Mouse (Mus musculus): ENCODE measurements around the gene Dnah6. TPM values are rescaled to one million over a fixed set of nuclear protein-coding genes. Genes with fewer than 3 reads are reported as not detected.

Dnah6 gene
- polyA plus RNA-seq, 1 experiment from 2014 or later, result 0.01 TPM

DNA sequence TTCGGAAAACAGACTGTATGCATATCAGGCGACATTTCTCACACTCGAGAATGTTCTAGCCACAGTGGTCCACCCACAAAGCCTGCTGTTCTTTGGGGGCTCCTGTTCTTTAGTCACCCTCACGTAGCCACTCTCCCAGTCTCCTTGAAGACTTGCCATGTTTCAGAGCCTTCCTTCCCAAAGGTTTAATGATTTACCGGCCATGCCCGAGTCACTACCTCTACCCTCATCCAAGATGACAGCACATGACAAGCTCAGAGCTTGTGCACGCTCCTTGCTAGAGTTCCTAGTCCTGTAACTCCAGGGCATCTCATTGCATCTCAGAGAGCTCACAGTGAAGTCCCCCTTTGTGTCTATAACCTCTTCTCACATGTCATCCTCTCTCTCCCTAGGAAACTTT is 174.2 kb downstream of the Dnah6 start:
- H3K27ac ChIP-seq (ENCODE audit: low read depth), result no peak overlapping the region
- no peaks in the 10 kb centered on the region for H3K4me1 ChIP-seq (ENCODE audit: insufficient read depth)
- H3K27me3 ChIP-seq (ENCODE audit: insufficient read depth, low read length), result no peaks in the 10 kb centered on the region
- no peaks in the 10 kb centered on the region for H3K9me3 ChIP-seq (ENCODE audit: low read length)
- WGBS (ENCODE audit: insufficient replicate concordance), result 64% methylated on average over 7 of the region's 7 CpGs
- TF ChIP-seq EP300 (IDR thresholded peaks at IDR 0.05; ENCODE audit: low read depth) (no peak), CTCF (IDR thresholded peaks at IDR 0.05; ENCODE audit: low read depth) (no peak)
- H3K4me2 ChIP-seq (ENCODE audit: low read depth, low read length), result no peak overlapping the region
- DNase-seq (no peak), ATAC-seq (no peak)
- no peak overlapping the region for H3K9ac ChIP-seq (replicated peaks)
- H3K4me3 ChIP-seq (ENCODE audit: low read depth, low read length), result no peak overlapping the region
- H3K36me3 ChIP-seq (replicated peaks; ENCODE audit: insufficient read depth, low read length), result no peaks in the 10 kb centered on the region

DNA sequence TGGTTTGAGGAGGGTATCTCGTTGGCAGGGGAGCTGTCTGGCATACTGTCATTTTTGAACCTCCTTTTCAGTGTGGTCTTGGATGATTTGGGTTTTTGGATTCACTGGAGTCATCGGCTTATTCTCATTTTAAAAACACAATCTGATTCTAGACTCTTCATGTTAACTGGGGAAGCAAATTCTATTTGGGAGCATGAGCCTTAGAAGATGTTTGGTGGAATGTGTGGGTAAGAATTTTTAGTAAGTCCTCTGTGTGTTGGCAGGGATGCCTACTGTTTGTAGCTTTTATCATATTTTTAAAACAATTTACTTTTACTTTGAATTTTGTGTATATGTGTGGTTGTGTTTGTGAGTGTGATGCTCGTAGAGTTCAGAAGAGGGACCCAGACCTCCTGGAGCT is 175.5 kb downstream of the Dnah6 start:
- no peaks in the 10 kb centered on the region for H3K27me3 ChIP-seq (ENCODE audit: insufficient read depth, low read length)
- TF ChIP-seq EP300 (IDR thresholded peaks at IDR 0.05; ENCODE audit: low read depth) (no peak), CTCF (IDR thresholded peaks at IDR 0.05; ENCODE audit: low read depth) (no peak)
- H3K9ac ChIP-seq (replicated peaks), result no peak overlapping the region
- H3K4me2 ChIP-seq (ENCODE audit: low read depth, low read length), result no peak overlapping the region
- no peaks in the 10 kb centered on the region for H3K36me3 ChIP-seq (replicated peaks; ENCODE audit: insufficient read depth, low read length)
- 83% methylated on average over 3 of the region's 3 CpGs for WGBS (ENCODE audit: insufficient replicate concordance)
- H3K9me3 ChIP-seq (ENCODE audit: low read length), result no peaks in the 10 kb centered on the region
- ATAC-seq (no peak), DNase-seq (no peak)
- H3K27ac ChIP-seq (ENCODE audit: low read depth), result no peak overlapping the region
- H3K4me3 ChIP-seq (ENCODE audit: low read depth, low read length), result no peak overlapping the region
- H3K4me1 ChIP-seq (ENCODE audit: insufficient read depth), result no peaks in the 10 kb centered on the region

DNA sequence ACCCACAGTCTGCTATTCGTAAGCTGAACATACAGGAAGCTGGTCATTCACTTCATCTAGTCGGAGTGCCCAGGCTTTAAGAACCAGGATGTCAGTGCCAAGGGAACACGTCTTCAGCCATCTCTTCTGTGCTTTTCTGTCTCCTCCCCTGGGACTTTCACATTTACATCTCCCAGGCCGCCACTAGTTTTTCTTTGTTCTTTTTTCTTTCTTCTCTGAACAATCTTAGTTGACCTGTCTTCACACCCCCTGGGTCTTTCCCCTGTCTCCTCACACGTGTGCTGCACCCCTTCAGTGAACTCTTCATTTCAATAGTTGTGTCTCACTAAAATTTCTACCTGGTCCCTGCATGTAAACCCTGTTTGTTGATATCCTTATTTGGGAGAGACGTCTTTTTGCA is 179.2 kb downstream of the Dnah6 start:
- no peak for DNase-seq
- H3K4me1 ChIP-seq (ENCODE audit: insufficient read depth), result no peaks in the 10 kb centered on the region
- WGBS (ENCODE audit: insufficient replicate concordance), result 64% methylated on average over 6 of the region's 6 CpGs
- ATAC-seq, result no peak
- no peak overlapping the region for H3K4me2 ChIP-seq (ENCODE audit: low read depth, low read length)
- no peak overlapping the region for H3K4me3 ChIP-seq (ENCODE audit: low read depth, low read length)
- H3K27me3 ChIP-seq (ENCODE audit: insufficient read depth, low read length), result no peaks in the 10 kb centered on the region
- no peaks in the 10 kb centered on the region for H3K36me3 ChIP-seq (replicated peaks; ENCODE audit: insufficient read depth, low read length)
- H3K9ac ChIP-seq (replicated peaks), result no peak overlapping the region
- no peaks in the 10 kb centered on the region for H3K9me3 ChIP-seq (ENCODE audit: low read length)
- H3K27ac ChIP-seq (ENCODE audit: low read depth), result no peak overlapping the region
- TF ChIP-seq EP300 (IDR thresholded peaks at IDR 0.05; ENCODE audit: low read depth), result no peak
- TF ChIP-seq CTCF (IDR thresholded peaks at IDR 0.05; ENCODE audit: low read depth), result no peak

DNA sequence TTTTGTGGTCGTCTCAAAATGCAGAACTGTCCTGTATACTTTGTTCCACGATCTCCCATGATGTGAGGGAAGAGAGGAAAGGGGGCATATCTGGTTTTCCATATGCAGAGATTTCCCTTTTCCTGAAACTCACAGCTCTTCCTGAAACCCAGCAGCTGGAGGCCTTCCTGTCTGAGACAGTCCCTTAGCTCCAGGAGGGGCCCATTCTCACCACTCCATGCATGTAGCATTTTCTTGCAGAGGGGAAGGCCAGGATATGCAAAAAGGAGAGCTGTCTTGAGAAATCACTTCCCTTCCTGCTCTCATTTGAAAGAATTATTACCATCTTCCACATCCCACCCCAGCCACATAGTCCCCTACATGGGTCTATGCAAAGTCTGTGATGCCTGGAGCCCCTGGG is 183.2 kb downstream of the Dnah6 start:
- no peak for TF ChIP-seq CTCF (IDR thresholded peaks at IDR 0.05; ENCODE audit: low read depth)
- TF ChIP-seq EP300 (IDR thresholded peaks at IDR 0.05; ENCODE audit: low read depth), result peak; percentile 24; the same call in 1 of the 2 replicates
- 42% methylated on average over 2 of the region's 2 CpGs for whole genome bisulfite sequencing (ENCODE audit: insufficient replicate concordance)
- no peak overlapping the region for H3K27ac ChIP-seq (ENCODE audit: low read depth)

DNA sequence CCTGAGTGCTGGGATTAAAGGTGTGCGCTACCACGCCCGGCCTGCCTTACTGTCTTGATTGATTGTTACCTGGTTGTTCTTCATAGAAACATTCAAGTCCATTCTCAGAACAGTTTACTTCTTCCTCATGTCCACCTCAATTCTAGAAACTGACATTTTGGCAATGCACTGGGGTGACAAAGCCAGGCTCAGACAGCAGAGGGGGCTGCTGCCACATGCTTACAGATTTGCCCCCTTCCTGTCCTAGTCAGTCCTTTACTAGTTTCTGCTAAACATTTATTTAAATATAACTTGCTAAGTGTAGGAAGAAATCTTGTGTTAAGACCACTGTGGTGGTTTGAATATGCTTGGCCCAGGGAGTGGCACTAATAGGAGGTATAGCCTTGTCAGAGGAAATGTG is 192.6 kb downstream of the Dnah6 start:
- no peak for TF ChIP-seq EP300 (IDR thresholded peaks at IDR 0.05; ENCODE audit: low read depth)
- TF ChIP-seq CTCF (IDR thresholded peaks at IDR 0.05; ENCODE audit: low read depth), result 0 out of 2 replicates have a peak, but pooled peaks have one; percentile 18
- H3K9ac ChIP-seq (replicated peaks), result no peak overlapping the region
- no peak overlapping the region for H3K27ac ChIP-seq (ENCODE audit: low read depth)
- DNase-seq (no peak), ATAC-seq (no peak)
- no peaks in the 10 kb centered on the region for H3K36me3 ChIP-seq (replicated peaks; ENCODE audit: insufficient read depth, low read length)
- H3K4me2 ChIP-seq (ENCODE audit: low read depth, low read length), result no peak overlapping the region
- 86% methylated on average over 3 of the region's 3 CpGs for WGBS (ENCODE audit: insufficient replicate concordance)
- H3K9me3 ChIP-seq (ENCODE audit: low read length), result no peaks in the 10 kb centered on the region
- no peaks in the 10 kb centered on the region for H3K27me3 ChIP-seq (ENCODE audit: insufficient read depth, low read length)
- H3K4me1 ChIP-seq (ENCODE audit: insufficient read depth), result no peaks in the 10 kb centered on the region
- H3K4me3 ChIP-seq (ENCODE audit: low read depth, low read length), result no peak overlapping the region

More for the DNA sequence above, 183.2 kb downstream of the Dnah6 start:
- Histone ChIP-seq H3K4me3 (ENCODE audit: low read depth, low read length) (no peak overlapping the region), H3K4me1 (ENCODE audit: insufficient read depth) (no peaks in the 10 kb centered on the region), H3K36me3 (replicated peaks; ENCODE audit: insufficient read depth, low read length) (no peaks in the 10 kb centered on the region), H3K4me2 (ENCODE audit: low read depth, low read length) (no peak overlapping the region), H3K9me3 (ENCODE audit: low read length) (no peaks in the 10 kb centered on the region), H3K27me3 (ENCODE audit: insufficient read depth, low read length) (no peaks in the 10 kb centered on the region), H3K9ac (replicated peaks) (no peak overlapping the region)
- DNase-seq (no peak), ATAC-seq (no peak)

DNA sequence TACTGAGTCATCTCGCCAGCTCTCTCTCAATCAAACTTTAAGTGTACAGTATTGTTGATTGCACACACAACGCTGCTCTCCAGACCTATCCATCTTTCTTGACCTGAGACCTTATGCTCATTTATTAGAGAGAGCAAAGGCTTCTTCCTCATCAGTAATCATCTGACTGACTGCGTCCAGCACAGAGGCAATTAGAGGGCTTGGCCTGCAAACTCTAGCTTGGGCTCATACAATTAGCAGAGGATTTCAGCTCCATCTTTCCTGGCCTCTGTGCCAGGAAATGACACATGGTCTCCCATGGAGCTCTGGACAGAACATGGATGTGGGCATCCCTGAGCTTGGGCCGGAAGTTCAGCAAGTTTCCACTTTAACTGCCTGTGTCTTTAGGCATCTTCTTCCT is 193.6 kb downstream of the Dnah6 start:
- TF ChIP-seq CTCF (IDR thresholded peaks at IDR 0.05; ENCODE audit: low read depth), result no peak
- no peak for TF ChIP-seq EP300 (IDR thresholded peaks at IDR 0.05; ENCODE audit: low read depth)
- Histone ChIP-seq H3K36me3 (replicated peaks; ENCODE audit: insufficient read depth, low read length) (no peaks in the 10 kb centered on the region), H3K9me3 (ENCODE audit: low read length) (no peaks in the 10 kb centered on the region), H3K4me3 (ENCODE audit: low read depth, low read length) (no peak overlapping the region), H3K27me3 (ENCODE audit: insufficient read depth, low read length) (no peaks in the 10 kb centered on the region), H3K9ac (replicated peaks) (no peak overlapping the region), H3K4me1 (ENCODE audit: insufficient read depth) (no peaks in the 10 kb centered on the region), H3K27ac (ENCODE audit: low read depth) (no peak overlapping the region), H3K4me2 (ENCODE audit: low read depth, low read length) (no peak overlapping the region)
- WGBS (ENCODE audit: insufficient replicate concordance), result 80% methylated on average over 4 of the region's 4 CpGs
- ATAC-seq (no peak), DNase-seq (no peak)

DNA sequence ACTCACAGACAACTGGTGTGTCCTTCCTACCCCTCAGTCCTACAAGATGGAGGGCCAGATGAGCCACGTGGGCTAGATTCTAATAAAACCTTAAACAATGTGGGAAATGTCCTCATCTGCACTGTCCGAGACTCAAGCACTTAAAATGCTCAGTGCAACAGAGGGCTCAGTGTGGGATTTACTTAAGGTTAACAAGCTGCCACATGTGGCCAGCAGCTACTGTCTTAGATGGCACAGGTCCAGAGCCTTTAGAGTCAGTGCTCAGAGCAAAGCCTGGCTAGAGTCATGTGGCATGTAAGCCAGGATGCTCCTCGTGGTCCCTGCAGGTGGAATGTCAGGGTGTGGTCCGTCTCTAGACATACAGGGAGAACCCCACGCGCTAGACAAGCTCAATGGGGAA is 194.6 kb downstream of the Dnah6 start:
- Histone ChIP-seq H3K36me3 (replicated peaks; ENCODE audit: insufficient read depth, low read length) (no peaks in the 10 kb centered on the region), H3K4me3 (ENCODE audit: low read depth, low read length) (no peak overlapping the region), H3K27ac (ENCODE audit: low read depth) (no peak overlapping the region), H3K4me2 (ENCODE audit: low read depth, low read length) (no peak overlapping the region), H3K9ac (replicated peaks) (no peak overlapping the region), H3K9me3 (ENCODE audit: low read length) (no peaks in the 10 kb centered on the region), H3K27me3 (ENCODE audit: insufficient read depth, low read length) (no peaks in the 10 kb centered on the region), H3K4me1 (ENCODE audit: insufficient read depth) (no peaks in the 10 kb centered on the region)
- no peak for ATAC-seq
- no peak for DNase-seq
- TF ChIP-seq EP300 (IDR thresholded peaks at IDR 0.05; ENCODE audit: low read depth), result no peak
- TF ChIP-seq CTCF (IDR thresholded peaks at IDR 0.05; ENCODE audit: low read depth), result no peak
- WGBS (ENCODE audit: insufficient replicate concordance), result 79% methylated on average over 6 of the region's 6 CpGs
